Mouse (Mus musculus) kidney, embryonic 15.5 days (tissue): ENCODE data around the gene Nlrp9a. TPM values are rescaled to one million over a fixed set of nuclear protein-coding genes. Genes with fewer than 3 reads are reported as not detected.
"Not testable (repeated sequence)": the region's sequence is repeated elsewhere in the genome, so short reads cannot be mapped to it uniquely, and the experiment has no call there.

Experiments
- ATAC-seq: fragments of 200-750 bp; cut with Nextera tagmentation; replicated peaks from 2 replicates; pipeline ENCODE4 v1.8.0; 2017; ENCODE audit warnings: moderate TSS enrichment; ENCODE audit not compliant: low FRiP score
- H3K27ac ChIP-seq: fragments of 300-500 bp; sonication (generic); 2 replicates; pipeline ENCODE4 v1.5.1; 2015; ENCODE audit warnings: mild to moderate bottlenecking, inconsistent platforms
- H3K27me3 ChIP-seq: fragments of 300-500 bp; sonication (generic); 2 replicates; pipeline ENCODE4 v1.6.1; 2015; ENCODE audit warnings: inconsistent platforms
- H3K36me3 ChIP-seq: fragments of 300-500 bp; sonication (generic); 2 replicates; pipeline ENCODE4 v1.6.1; 2015; ENCODE audit warnings: inconsistent platforms
- H3K4me1 ChIP-seq: fragments of 300-500 bp; sonication (generic); 2 replicates; pipeline ENCODE4 v1.6.1; 2015; ENCODE audit warnings: inconsistent platforms
- H3K4me2 ChIP-seq: fragments of 300-500 bp; sonication (generic); 2 replicates; pipeline ENCODE4 v1.6.1; 2015; ENCODE audit warnings: moderate library complexity, mild to moderate bottlenecking, inconsistent platforms
- H3K4me3 ChIP-seq: fragments of 300-500 bp; sonication (generic); replicated peaks from 2 replicates; pipeline ENCODE4 v1.5.1; 2015; ENCODE audit warnings: mild to moderate bottlenecking, inconsistent platforms
- H3K9ac ChIP-seq: fragments of 300-500 bp; sonication (generic); 2 replicates; pipeline ENCODE4 v1.6.1; 2015; ENCODE audit warnings: mild to moderate bottlenecking, inconsistent platforms
- H3K9me3 ChIP-seq: fragments of 300-500 bp; sonication (generic); replicated peaks from 2 replicates; pipeline ENCODE4 v1.6.1; 2016; ENCODE audit warnings: inconsistent platforms
- WGBS: fragments of 180-500 bp; shearing (Covaris S2); methylation state at CpG from one replicate; pipeline ENCODE4 v1.1.7; 2015; ENCODE audit warnings: mixed read lengths; 5-methylcytosine and 5-hydroxymethylcytosine counted together
- microRNA-seq: library from miRNA; unstranded; fragments of <30 nt; microRNA quantifications from one replicate; pipeline ENCODE4, GENCODE M21; 2016
- polyA plus RNA-seq: library from polyadenylated mRNA; unstranded; fragments of >200 nt; fragmentation: Nextera tagmentation; extraction: Ambion mirVana; gene quantifications from 2 replicates; pipeline ENCODE4 v1.2.1, GENCODE M21; 2015

Gene Nlrp9a
- polyA plus RNA-seq: not detected in 2 replicates

DNA sequence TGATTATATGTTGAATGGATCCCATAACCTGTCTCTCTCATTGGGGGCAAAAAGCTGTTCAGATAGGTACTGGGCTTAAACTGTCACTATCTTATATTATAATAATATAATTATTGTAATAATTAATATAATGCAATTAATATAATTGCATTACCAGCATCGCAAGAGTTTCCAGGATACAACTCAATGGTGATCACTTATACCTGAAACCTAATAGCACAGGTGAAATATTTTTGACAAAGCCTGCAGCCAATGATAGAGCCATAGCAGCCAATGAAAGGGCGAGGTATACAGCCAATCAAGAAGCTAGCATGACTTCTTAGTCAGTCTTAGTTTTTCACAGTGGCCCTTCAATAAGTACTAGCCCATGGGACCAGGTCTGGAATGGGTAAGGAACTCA is at the start of gene Nlrp9a:
Gene Nlrp9a (plus strand): TSS at position 301 of the 400 bp plus-strand sequence.
- not testable (repeated sequence) for H3K9ac ChIP-seq, H3K27ac ChIP-seq, H3K9me3 ChIP-seq, H3K27me3 ChIP-seq, ATAC-seq, H3K4me1 ChIP-seq, H3K4me3 ChIP-seq, H3K36me3 ChIP-seq, H3K4me2 ChIP-seq
- 71% methylated on average over 2 of the region's 2 CpGs for WGBS

DNA sequence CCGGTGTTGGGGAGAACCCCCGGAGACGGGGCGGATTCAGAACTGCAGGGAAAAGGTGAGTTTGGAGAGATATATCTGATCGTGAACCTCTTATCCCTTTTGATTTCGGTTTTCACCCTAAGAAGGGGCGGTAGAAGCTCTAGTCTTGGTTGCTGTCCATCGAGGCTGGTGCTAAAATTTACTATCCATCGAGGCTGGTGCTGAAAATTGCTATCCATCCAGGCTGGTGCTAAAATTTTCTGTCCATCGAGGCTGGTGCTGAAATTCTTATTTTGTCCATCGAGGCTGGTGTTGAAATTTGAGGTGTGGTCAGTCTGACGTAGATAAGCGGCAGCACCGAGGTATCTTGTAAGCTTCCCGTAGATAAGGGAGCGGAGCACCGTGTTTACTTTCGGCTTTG is 45.3 kb upstream of the Nlrp9a start:
- not testable (repeated sequence) for H3K4me3 ChIP-seq, H3K9me3 ChIP-seq, H3K4me2 ChIP-seq, H3K27me3 ChIP-seq, H3K27ac ChIP-seq, H3K9ac ChIP-seq, H3K4me1 ChIP-seq, H3K36me3 ChIP-seq, ATAC-seq
- WGBS: 85% methylated on average over 18 of the region's 18 CpGs

DNA sequence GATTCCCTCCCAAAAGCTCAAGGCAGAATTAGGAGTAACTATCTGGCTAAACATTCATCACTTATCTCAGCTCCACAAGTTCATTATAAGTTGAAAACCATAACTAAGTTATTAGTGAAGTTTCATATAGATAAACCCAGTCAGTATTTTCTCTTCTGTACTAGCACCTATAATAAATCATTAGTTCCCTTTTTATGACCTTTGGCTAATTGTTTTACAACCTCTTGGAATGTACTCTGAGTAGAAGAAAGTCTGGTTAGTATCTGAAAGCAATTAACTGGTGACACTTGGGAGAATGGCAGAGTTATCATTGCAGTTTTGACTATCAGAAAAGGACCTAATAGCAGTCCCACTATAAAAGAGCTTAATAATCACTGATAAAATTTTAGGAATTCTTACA is 54.3 kb downstream of the Nlrp9a start:
- no peak overlapping the region for H3K4me2 ChIP-seq
- H3K4me1 ChIP-seq: no peaks in the 10 kb centered on the region
- no peaks in the 10 kb centered on the region for H3K9me3 ChIP-seq
- H3K36me3 ChIP-seq: no peaks in the 10 kb centered on the region
- H3K27ac ChIP-seq: no peak overlapping the region
- no peak for ATAC-seq
- H3K27me3 ChIP-seq: no peaks in the 10 kb centered on the region
- H3K4me3 ChIP-seq: no peak overlapping the region
- H3K9ac ChIP-seq: no peak overlapping the region

DNA sequence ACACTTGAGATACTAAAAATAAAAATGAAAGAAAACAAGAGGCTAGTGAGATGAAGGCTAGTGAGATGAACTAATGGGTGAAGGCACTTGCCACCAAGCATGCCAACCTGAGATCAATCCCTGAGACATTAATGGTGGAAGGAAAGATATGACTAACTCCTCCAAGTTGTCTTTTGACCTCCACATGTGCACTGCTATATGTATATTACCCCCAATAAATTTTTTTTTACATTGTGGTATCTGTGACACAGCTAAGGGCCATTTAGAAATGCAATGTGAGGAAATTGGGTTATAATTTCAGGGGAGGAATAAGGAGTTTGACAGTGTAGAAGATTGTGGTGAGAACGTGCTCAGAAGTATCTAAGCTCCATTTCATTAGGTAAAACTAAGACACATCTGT is 55.0 kb downstream of the Nlrp9a start:
- no peaks in the 10 kb centered on the region for H3K36me3 ChIP-seq
- 59% methylated on average over 1 of the region's 1 CpGs for WGBS
- ATAC-seq: no peak
- H3K9me3 ChIP-seq: no peaks in the 10 kb centered on the region
- no peak overlapping the region for H3K4me3 ChIP-seq
- H3K27ac ChIP-seq: no peak overlapping the region
- H3K4me2 ChIP-seq: no peak overlapping the region
- H3K9ac ChIP-seq: no peak overlapping the region
- H3K4me1 ChIP-seq: no peaks in the 10 kb centered on the region
- H3K27me3 ChIP-seq: no peaks in the 10 kb centered on the region

DNA sequence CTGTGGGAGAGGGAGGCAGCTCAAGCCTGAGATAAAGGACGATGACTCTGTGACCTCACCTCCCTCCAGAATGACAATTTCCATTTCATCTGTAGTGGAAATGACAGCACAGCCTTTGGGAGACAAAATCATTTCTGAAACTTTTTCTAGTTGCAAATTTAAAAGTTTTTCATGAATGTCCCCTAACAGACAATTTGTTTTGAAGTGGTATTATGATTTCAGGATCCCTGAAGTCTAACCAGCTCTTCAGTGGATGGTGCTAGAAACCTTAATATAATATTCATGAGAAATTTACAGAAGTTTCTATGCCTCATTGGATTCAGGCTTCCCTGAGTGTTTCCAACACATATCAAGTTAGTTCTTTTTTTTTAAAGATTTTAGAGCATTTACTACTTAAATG is 83.5 kb downstream of the Nlrp9a start, which contains the start of gene Vmn1r185:
Gene Vmn1r185 (minus strand): TSS at position 101 of the 400 bp plus-strand sequence.
- not testable (repeated sequence) for H3K4me2 ChIP-seq, H3K27me3 ChIP-seq, H3K36me3 ChIP-seq, H3K27ac ChIP-seq, ATAC-seq, H3K4me1 ChIP-seq, H3K9ac ChIP-seq, H3K9me3 ChIP-seq, H3K4me3 ChIP-seq
- 64% methylated on average over 1 of the region's 1 CpGs for WGBS

Small RNA genes lying within 50 kb of the gene (microRNA-seq; reads per million reads assigned to microRNA genes)
- not detected for gene Gm25947

Other genes with a start within 250 kb of the Nlrp9a start
- gene Cyp2a4, start 227.9 kb upstream of the Nlrp9a start, polyA plus RNA-seq: not detected in 2 replicates
- gene Nlrp9c, start 131.3 kb upstream of the Nlrp9a start, polyA plus RNA-seq: not detected in 2 replicates
- gene Nlrp4a, start 99.9 kb upstream of the Nlrp9a start, polyA plus RNA-seq: not detected in 2 replicates
- gene Vmn1r185, start 83.4 kb downstream of the Nlrp9a start, polyA plus RNA-seq: not detected in 2 replicates
- gene Cyp2b23, start 151.4 kb downstream of the Nlrp9a start, polyA plus RNA-seq: not detected in 2 replicates
- gene Cyp2b19, start 222.1 kb downstream of the Nlrp9a start, polyA plus RNA-seq: 0.21 TPM in 1 of 2 replicates, not detected in the other